Mouse (Mus musculus) hindbrain, embryonic 16.5 days (tissue): ENCODE measurements around the gene Echdc1. TPM values are rescaled to one million over a fixed set of nuclear protein-coding genes. Genes with fewer than 3 reads are reported as not detected.

Experiments
- ATAC-seq: fragments of 200-750 bp; cut with Nextera tagmentation; 2 replicates; pipeline ENCODE4 v1.8.0; 2017; ENCODE audit warnings: moderate TSS enrichment, moderate library complexity
- H3K27ac ChIP-seq: fragments of 300-500 bp; sonication (generic); 2 replicates; pipeline ENCODE4 v1.5.1; 2014; ENCODE audit warnings: low read depth, mild to moderate bottlenecking, control low read depth, low read length, moderate library complexity
- H3K27me3 ChIP-seq: fragments of 300-500 bp; sonication (generic); replicated peaks from 2 replicates; pipeline ENCODE4 v1.6.1; 2014; ENCODE audit warnings: low read length; ENCODE audit not compliant: control insufficient read depth, insufficient read depth
- H3K36me3 ChIP-seq: fragments of 300-500 bp; sonication (generic); 2 replicates; pipeline ENCODE4 v1.6.1; 2014; ENCODE audit warnings: mild to moderate bottlenecking, low read length, moderate library complexity, mixed read lengths; ENCODE audit not compliant: control insufficient read depth, insufficient read depth
- H3K4me1 ChIP-seq: fragments of 300-500 bp; sonication (generic); 2 replicates; pipeline ENCODE4 v1.6.1; 2014; ENCODE audit warnings: low read depth, low read length; ENCODE audit not compliant: control insufficient read depth, insufficient read depth
- H3K4me2 ChIP-seq: fragments of 300-500 bp; sonication (generic); 2 replicates; pipeline ENCODE4 v1.6.1; 2014; ENCODE audit warnings: mild to moderate bottlenecking, low read length, control low read depth, moderate library complexity
- H3K4me3 ChIP-seq: fragments of 300-500 bp; sonication (generic); 2 replicates; pipeline ENCODE4 v1.5.1; 2014; ENCODE audit warnings: mild to moderate bottlenecking, low read length, control low read depth, moderate library complexity
- H3K9ac ChIP-seq: fragments of 300-500 bp; sonication (generic); 2 replicates; pipeline ENCODE4 v1.6.1; 2014; ENCODE audit warnings: low read depth, mild to moderate bottlenecking, control low read depth, low read length, moderate library complexity
- H3K9me3 ChIP-seq: fragments of 300-500 bp; sonication (generic); 2 replicates; pipeline ENCODE4 v1.6.1; 2014; ENCODE audit warnings: mild to moderate bottlenecking, low read length, moderate library complexity; ENCODE audit not compliant: control insufficient read depth
- WGBS: fragments of 180-500 bp; shearing (Covaris S2); extraction: QIAGEN DNeasy Blood & Tissue Kit; methylation state at CpG from one replicate; pipeline ENCODE4 v1.1.7; 2014; 5-methylcytosine and 5-hydroxymethylcytosine counted together
- polyA plus RNA-seq: library from polyadenylated mRNA; unstranded; fragments of >200 nt; fragmentation: Nextera tagmentation; extraction: Ambion mirVana; gene quantifications from 2 replicates; pipeline ENCODE4 v1.2.1, GENCODE M21; 2015

Echdc1 gene
- polyA plus RNA-seq, 1 experiment from 2014 or later = 37.9 TPM

DNA sequence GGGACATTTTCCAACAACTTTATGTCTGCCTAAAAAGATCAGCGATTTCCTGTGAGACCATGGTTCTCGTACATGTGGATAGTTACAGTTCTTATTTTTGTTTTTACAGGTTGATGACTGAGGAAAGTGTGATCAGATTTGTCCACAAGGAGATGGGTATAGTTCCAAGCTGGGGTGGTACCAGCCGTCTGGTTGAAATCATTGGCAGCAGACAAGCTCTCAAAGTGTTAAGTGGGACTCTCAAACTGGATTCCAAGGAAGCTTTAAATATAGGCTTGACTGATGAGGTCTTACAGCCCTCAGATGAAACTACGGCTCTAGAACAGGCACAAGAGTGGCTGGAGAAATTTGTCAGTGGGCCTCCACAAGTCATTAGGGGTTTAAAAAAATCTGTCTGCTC, 31.3 kb downstream of the Echdc1 start:
- WGBS = 92% methylated on average over 4 of the region's 4 CpGs
- H3K9ac ChIP-seq = no peak overlapping the region
- no peak overlapping the region for H3K4me3 ChIP-seq
- peaks cover 13% of the 10 kb centered on the region; the same call in 1 of the 2 replicates for H3K36me3 ChIP-seq
- H3K27ac ChIP-seq = no peak overlapping the region
- no peaks in the 10 kb centered on the region for H3K9me3 ChIP-seq
- H3K4me2 ChIP-seq = no peak overlapping the region
- no peaks in the 10 kb centered on the region for H3K4me1 ChIP-seq
- no peak for ATAC-seq
- H3K27me3 ChIP-seq = no peaks in the 10 kb centered on the region

DNA sequence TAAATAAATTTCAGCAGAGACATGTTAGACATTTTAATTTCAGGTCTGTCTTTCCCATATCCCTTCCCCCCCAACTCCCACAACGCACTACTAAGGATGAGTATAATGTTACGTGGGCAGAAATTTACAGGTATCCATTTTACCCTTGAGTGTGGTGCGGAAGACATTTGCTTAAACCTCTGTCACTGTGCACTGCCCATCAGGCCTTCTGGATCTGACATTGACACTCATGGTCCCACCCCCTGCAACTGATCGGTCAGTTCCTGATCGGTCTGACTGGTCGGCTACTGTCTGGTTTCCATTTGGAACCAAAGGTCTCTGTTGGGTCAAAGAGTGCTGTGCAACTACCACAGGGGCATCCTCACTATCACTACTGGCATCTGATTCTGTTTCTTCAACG, 33.7 kb downstream of the Echdc1 start:
- no peaks in the 10 kb centered on the region for H3K27me3 ChIP-seq
- 99% methylated on average over 7 of the region's 7 CpGs for whole genome bisulfite sequencing

DNA sequence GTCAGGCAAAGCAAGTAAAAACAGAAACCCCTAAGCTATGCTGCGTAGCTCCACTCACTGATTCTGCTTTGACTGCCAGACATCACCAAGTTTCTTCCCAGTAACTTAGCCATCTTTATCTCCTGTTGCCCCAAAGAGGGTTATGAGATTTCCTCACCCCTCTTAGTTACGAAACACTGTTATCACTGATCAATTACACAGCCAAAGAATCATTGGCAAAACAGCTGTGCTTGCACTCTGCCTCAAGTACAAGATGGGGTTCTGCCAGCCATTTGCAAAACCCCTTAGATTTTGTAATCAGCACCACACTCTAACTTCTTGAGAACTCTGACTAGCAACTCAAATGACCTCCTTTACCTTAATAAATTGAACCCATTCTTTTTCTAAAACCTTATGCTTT, 38.5 kb downstream of the Echdc1 start:
- no peak overlapping the region for H3K4me2 ChIP-seq
- H3K27me3 ChIP-seq = no peaks in the 10 kb centered on the region
- 98% methylated on average over 2 of the region's 2 CpGs for WGBS
- peaks cover 3% of the 10 kb centered on the region for H3K4me1 ChIP-seq
- H3K9me3 ChIP-seq = no peaks in the 10 kb centered on the region
- H3K9ac ChIP-seq = no peak overlapping the region
- no peak overlapping the region for H3K4me3 ChIP-seq
- no peak for ATAC-seq
- no peak overlapping the region for H3K27ac ChIP-seq
- peaks cover 10% of the 10 kb centered on the region; the same call in 1 of the 2 replicates for H3K36me3 ChIP-seq

More for the DNA sequence above, 33.7 kb downstream of the Echdc1 start:
- Histone ChIP-seq H3K27ac (no peak overlapping the region), H3K4me2 (no peak overlapping the region), H3K4me3 (no peak overlapping the region), H3K9ac (no peak overlapping the region), H3K4me1 (no peaks in the 10 kb centered on the region), H3K9me3 (no peaks in the 10 kb centered on the region), H3K36me3 (peaks cover 15% of the 10 kb centered on the region; the same call in 1 of the 2 replicates)
- no peak for ATAC-seq

DNA sequence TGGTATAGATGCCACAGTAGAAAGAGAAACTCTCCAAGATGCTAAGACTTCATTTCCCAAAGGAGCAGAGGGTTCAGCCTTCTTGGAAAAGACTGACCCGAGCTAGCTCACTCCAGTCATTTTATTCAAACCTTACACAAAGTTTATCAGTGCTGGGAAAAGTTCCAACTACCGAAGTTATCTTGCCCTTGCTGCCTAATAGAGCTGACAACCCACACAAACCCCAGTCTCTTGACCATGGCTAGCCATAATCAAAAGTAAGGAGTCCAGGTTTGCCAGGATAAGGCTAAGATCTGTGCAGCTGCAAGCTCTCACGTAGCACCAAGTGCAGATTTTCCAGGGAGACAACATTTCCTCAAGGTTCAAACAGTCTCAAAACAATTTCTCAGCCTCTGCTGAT, 39.6 kb downstream of the Echdc1 start:
- no peak overlapping the region for H3K27ac ChIP-seq
- no peaks in the 10 kb centered on the region for H3K27me3 ChIP-seq
- H3K4me1 ChIP-seq = peaks cover 12% of the 10 kb centered on the region
- H3K9me3 ChIP-seq = no peaks in the 10 kb centered on the region
- H3K36me3 ChIP-seq = peaks cover 5% of the 10 kb centered on the region; the same call in 1 of the 2 replicates
- ATAC-seq = no peak
- H3K4me3 ChIP-seq = no peak overlapping the region
- no peak overlapping the region for H3K9ac ChIP-seq
- no peak overlapping the region for H3K4me2 ChIP-seq
- 83% methylated on average over 3 of the region's 3 CpGs for WGBS

DNA sequence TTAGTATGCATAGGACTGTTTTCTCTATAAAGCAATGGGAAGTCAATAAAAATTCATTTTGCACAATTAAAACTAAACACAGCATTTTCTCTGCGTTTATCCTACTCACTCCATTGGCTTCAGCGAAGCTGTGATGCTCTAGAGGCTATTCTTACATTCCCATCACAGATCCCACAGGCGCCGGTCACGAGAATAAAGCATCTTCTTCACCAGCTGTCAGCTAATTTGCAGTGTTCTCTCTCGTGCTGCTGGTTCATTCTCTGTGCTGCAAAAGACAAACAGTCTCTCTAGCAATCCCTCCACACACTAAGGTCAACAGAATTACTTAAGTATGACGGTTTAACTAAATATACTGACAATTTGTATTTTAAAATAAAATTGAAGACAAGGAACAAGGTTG, 41.2 kb downstream of the Echdc1 start:
- Histone ChIP-seq H3K27ac (no peak overlapping the region), H3K9me3 (no peaks in the 10 kb centered on the region), H3K4me1 (peaks cover 20% of the 10 kb centered on the region), H3K9ac (no peak overlapping the region), H3K27me3 (no peaks in the 10 kb centered on the region), H3K4me2 (no peak overlapping the region), H3K4me3 (no peak overlapping the region), H3K36me3 (0 out of 2 replicates have a peak, but pooled peaks cover 5% of the 10 kb centered on the region)
- peak; percentile 76 for ATAC-seq
- WGBS = 35% methylated on average over 7 of the region's 7 CpGs

DNA sequence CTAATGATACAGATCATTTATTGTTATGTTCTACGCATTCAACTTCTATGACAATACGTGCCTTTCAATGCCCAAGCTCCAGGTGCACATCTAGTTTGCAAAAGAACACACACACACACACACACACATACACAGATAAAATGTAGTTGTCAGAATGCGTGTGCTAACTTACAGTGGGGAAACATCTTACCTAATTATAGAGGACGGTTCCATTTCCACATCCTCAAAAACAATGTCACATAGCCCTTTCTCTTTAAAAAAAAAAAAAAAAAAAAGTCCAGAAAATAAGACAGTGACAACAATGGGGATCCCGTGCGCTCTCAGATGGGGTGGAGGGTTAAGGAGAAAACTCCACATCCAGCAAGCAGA, 48.1 kb downstream of the Echdc1 start:
- Histone ChIP-seq H3K4me1 (peaks cover 31% of the 10 kb centered on the region), H3K4me2 (peak overlapping the region; percentile 69), H3K36me3 (no peaks in the 10 kb centered on the region), H3K9ac (peak overlapping the region; percentile 99), H3K4me3 (peak overlapping the region; percentile 82), H3K9me3 (no peaks in the 10 kb centered on the region), H3K27me3 (no peaks in the 10 kb centered on the region), H3K27ac (peak overlapping the region; percentile 99)
- peak; percentile 4; the same call in 1 of the 2 replicates for ATAC-seq
- under 1% methylated on average over 6 of the region's 6 CpGs for WGBS

DNA sequence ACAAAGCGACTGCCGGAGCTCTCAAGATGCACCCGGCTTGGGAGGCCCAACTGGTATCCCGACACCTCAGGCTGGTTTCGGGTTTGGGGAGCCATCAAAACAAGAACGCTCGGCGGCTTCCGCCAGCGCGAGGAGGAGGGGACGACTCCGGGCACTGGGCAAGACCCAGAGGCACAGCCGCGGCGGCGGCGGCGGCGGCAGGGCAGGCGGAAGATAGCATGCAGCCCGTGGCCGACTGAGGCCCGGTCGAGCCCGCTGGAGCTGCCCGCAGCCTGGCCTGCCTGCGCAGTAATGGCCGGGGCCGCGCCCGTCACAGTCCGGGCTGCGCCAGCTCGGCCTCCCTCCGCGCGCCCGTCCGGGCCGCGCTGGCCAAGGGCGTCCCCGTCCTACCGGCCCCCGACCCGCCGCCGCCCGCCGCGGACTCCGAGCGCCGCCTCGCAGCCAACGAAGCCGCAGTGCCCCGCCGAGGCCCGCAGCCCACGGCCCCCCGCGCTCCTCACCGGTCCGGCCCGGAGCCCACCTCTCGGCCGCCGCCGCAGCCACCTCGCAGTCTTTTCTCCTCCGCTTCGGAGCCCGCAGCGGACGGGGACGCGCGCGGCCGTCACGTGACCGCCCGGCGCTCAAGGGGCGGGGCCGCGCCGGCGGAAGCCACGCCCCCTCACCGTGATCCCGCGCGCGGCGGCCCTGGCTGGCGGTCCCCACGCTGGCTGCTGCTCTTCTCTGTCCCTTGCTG, 48.7 kb downstream of the Echdc1 start:
- Histone ChIP-seq H3K27me3 (no peaks in the 10 kb centered on the region), H3K4me2 (peak overlapping the region; percentile 69), H3K27ac (peak overlapping the region; percentile 99), H3K4me3 (peak overlapping the region; percentile 82), H3K9ac (peak overlapping the region; percentile 99), H3K4me1 (peaks cover 29% of the 10 kb centered on the region), H3K36me3 (no peaks in the 10 kb centered on the region), H3K9me3 (no peaks in the 10 kb centered on the region)
- WGBS = under 1% methylated on average over 69 of the region's 100 CpGs
- ATAC-seq = peak; percentile 97

DNA sequence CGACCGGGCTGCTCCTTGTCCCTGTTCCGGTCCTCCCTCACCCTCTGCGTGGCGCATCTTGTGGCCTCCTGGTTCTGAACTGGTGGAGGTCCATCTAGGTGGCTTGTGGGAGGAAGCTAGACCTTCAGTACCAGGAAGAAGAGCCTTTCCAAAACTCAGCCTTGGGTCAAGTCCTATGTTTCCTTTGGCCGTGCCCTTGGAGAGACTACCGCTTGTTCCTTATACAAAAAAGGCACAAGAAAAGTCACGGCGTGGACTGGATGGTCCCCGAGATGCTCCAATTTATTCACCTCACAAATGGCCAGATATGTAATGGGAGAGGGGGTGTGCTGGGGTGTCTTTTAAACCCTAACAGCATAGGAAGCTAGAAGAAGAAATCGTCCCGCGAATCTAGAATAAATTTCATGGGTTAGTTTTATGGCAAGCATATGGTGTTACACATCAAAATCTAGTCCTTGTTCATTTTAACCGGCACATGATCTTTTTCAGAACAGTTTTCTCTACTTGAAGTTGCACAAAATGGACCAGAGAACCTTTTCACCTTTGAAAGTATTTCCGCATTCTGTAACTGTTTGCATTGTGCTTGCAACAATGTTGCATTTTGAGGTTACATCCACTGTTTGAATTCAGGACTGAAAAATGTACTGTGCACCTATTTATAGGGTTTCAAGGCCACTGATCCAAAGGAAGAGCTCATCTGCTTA, 49.4 kb downstream of the Echdc1 start, which contains the start of gene Rnf146:
Rnf146 (minus strand) TSS at position 246 of the 704 bp plus-strand sequence.
- peak within 1 kb of the TSS; percentile 82 for H3K4me3 ChIP-seq
- no peaks in the 10 kb centered on the region for H3K27me3 ChIP-seq
- no peak for ATAC-seq
- H3K36me3 ChIP-seq = no peaks in the 10 kb centered on the region
- H3K27ac ChIP-seq = peak within 1 kb of the TSS; percentile 99
- peak within 1 kb of the TSS; percentile 99 for H3K9ac ChIP-seq
- 6% methylated on average over 15 of the region's 15 CpGs for WGBS
- no peaks in the 10 kb centered on the region for H3K9me3 ChIP-seq
- H3K4me1 ChIP-seq = peaks cover 24% of the 10 kb centered on the region
- H3K4me2 ChIP-seq = peak within 1 kb of the TSS; percentile 69

DNA sequence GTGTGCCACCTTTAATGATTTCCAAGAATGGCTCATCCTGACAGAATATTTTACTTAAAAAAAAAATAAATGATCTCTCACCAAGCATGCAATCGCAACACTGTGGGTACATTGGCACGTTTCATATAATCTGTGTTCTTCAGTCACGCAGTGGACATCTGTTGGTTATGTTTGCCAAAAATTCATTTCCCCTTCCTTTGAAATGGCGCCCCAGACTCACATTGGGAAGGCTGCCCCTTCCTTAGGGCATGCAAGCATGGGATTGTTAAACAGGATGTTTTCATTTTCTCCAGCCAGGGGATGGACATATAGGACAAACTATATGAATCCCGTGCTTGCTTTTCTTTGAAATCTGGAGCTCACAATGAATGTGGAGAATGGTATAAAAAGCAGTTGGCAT, 61.1 kb downstream of the Echdc1 start:
- Histone ChIP-seq H3K36me3 (no peaks in the 10 kb centered on the region), H3K9me3 (no peaks in the 10 kb centered on the region), H3K9ac (no peak overlapping the region), H3K4me2 (no peak overlapping the region), H3K4me3 (no peak overlapping the region), H3K27me3 (no peaks in the 10 kb centered on the region), H3K4me1 (no peaks in the 10 kb centered on the region), H3K27ac (no peak overlapping the region)
- no peak for ATAC-seq
- WGBS = 67% methylated on average over 5 of the region's 5 CpGs
